Mouse (Mus musculus) embryo, embryonic 10 days (tissue): ENCODE measurements around the gene Aifm2.

Source experiments
- DNase-seq: peaks from one replicate; pipeline ENCODE4 v3.0.0-alpha.2; 2015; ENCODE audit warnings: low spot score

Aifm2 gene

GRCm38 (mm10) chr10:61764689-61765088, 49.6 kb downstream of the Aifm2 start:
- DNase-seq: no peak

- peak; percentile 37 for DNase-seq
Observed at GRCm38 (mm10) chr10:61765558-61765957, 50.5 kb downstream of the Aifm2 start.

DNA sequence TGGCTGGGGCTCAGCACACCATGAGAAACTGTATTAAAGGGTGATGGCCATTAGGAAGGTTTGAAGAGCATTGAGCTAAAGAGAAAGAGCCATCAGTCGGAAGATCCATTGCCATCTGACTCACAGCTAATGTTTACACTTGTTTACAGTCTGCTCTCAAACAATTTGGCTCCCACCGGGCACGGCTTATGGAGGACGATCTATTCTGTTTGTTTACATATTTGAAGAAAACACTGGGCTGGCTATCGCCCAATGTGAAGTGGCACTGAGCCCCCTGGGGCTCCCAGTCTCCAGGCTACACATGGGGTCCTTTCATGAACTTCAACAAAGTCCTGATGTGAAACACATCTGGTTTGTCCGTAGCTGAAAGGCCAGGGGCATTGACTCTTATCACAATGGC, 51.7 kb downstream of the Aifm2 start:
- DNase-seq: no peak

DNA sequence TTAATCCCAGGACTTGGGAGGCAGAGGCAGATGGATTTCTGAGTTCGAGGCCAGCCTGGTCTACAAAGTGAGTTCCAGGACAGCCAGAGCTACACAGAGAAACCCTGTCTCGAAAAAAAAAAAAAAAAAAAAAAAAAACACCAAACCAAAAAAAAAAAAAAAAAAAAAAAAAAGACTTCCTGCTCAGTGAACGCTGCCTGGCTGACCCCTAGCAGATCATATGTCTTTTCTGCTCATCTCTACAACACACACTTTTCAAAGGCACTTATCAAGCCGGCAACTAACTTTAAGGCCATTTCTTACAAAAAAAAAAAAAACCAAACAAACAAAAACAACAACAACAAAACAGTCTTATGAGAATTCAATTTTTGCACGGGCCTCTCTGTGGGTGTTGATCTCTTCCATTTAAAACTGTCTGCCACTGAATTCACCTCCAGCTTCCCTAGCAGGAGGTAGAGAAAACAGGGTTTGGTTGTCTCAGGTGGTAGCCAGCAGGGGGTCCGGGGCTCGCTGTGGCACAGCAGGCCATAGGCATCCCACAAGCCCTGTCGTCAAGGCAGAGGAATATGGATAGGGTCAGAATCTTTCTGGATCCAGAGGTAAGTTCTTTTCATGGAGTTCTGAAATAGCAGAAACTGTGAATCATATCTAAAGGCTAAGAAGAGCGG, 66.5 kb downstream of the Aifm2 start:
- DNase-seq: peak; percentile 29

DNA sequence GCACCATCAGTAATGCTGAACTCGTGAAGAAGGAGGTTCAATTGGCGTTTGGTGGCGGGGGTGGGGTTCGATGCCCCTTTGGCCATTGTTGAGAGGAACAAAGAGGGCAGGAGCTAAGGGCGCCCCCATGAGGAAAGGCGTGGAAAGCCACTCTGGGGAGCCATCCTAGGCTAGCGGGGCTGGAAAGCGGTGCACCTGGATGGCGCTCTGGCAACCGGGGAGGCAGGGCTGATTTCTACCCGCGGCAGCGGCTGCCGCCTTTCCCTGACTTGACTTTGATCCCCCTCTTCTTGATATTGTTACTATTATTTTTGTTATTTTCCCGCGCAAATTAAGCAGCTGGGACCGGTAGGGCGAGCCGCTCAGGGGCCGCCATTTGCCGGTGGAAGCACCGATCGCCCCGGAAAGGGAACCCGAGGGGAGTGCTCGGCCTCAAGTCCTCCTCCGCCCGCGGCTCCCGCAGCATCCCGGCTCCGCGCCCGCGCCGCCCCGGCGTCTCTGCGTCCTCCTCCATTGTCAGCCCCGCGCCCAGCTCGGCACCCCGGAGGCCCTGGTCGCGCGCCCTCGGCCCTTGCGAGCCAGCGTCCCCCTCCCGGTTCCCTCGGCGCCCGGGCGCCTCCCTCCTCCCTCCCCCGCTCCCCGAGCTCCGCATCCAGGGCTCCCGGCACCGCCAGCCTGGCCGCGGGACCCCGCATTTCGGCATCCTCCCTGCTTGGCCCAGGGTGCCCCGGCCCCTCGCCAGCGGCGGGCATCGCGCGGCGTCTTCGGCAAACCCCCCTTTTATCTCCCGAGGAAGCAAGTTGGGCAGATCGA, 67.9 kb downstream of the Aifm2 start:
- DNase-seq: peak; percentile 88

DNA sequence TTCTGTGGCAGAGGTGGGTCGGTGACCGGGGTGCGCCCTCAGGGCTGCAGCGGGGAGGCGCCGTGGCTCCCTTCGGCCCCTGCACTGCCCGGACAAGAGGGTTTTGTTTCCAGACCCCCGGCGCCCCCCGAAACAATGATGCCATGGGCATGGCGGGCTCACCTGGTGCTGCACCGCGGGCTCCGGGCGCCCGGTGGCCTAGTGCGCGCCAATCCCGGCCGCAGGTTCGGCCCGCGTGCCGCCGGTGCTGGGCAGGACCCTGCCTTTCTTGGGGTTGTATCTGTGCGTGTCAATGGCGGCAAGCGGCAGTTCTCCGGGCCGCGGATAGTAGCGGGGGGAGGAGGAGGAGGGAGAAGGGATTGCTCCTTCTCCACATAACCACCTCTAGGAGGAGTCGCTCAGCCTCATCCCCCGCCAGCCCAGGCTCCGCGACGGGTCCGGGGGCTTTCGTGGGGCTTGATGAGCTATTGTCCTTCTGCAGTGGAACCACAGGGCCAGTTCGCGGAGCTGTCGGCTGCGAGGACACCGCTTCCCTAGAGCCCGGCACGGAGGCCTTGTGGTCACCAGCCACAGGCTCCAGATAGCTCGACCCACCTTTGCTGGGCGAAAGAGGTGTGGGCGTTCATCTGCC, 68.7 kb downstream of the Aifm2 start, which contains the start of gene H2afy2:
Gene H2afy2 (minus strand): TSS at position 527 of the 631 bp plus-strand sequence.
- peak; percentile 88 for DNase-seq

DNA sequence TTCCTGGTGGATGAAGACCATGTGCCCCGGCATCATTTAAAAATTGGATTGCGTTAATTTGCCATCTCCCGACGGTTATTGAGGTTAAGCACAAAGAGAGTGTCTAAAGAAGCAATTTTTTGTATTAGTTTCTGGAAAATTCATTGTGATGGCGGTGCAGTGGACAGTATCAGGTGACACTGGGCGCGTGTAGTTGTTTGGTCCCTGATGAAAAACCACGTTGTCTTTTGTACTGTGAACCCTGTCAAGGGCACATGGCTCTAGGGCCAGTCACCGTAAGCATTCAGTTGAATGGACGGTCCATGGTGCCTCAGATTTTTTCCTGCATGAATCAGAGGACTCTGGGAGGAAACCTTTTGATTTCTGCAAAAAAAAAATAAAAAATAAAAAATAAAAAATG, 69.4 kb downstream of the Aifm2 start:
- DNase-seq: peak; percentile 55

- no peak for DNase-seq
Observed at GRCm38 (mm10) chr10:61787541-61788313, 72.7 kb downstream of the Aifm2 start.

DNA sequence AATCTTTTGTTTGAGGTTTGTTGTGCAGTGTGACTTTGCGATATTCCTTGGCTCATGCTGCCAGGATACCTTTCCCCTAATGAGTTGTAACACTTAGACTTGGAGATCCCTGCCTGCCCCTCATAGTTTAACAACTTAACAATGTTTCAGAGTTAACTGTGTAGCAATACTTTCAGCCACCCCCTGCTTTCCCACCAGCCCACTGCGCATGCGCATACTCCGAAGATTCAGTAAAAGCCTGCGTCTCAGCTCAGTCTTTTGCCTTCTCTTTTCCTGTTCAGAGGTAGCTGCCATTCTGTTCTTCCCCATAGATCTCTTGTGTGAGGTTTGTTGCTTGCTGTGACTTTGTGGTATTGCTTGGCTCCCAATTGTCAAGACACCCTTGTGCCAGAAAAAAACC, 73.4 kb downstream of the Aifm2 start:
- no peak for DNase-seq
